Mouse (Mus musculus) heart, embryonic 14.5 days (tissue): ENCODE measurements around the gene Iqcn. TPM values are rescaled to one million over a fixed set of nuclear protein-coding genes. Genes with fewer than 3 reads are reported as not detected.
A peak's percentile ranks its signal among the peaks of the same experiment; 100 is the strongest.

Source experiments
- ATAC-seq: fragments of 200-750 bp; cut with Nextera tagmentation; 2 replicates; pipeline ENCODE4 v1.8.0; 2017; ENCODE audit warnings: low read depth, moderate TSS enrichment; ENCODE audit not compliant: insufficient number of reproducible peaks, insufficient read depth, low FRiP score
- H3K27ac ChIP-seq, 2 experiments: fragments of 200-500 bp in 1 of 2; fragments of 300-500 bp in 1 of 2; sonication (generic) in 1 of 2; replicated peaks in 1 of 2; 2 replicates each; pipeline ENCODE4 v1.5.1; 2012 to 2014; ENCODE audit warnings: low read depth in 2 of 2, low read length in 2 of 2, control low read depth in 1 of 2, mild to moderate bottlenecking in 1 of 2, mixed read lengths in 1 of 2; ENCODE audit not compliant: control insufficient read depth in 1 of 2, insufficient read depth in 1 of 2
- H3K27me3 ChIP-seq: fragments of 300-500 bp; sonication (generic); 2 replicates; pipeline ENCODE4 v1.6.1; 2014; ENCODE audit warnings: mild to moderate bottlenecking, low read length, control low read depth; ENCODE audit not compliant: control insufficient read depth, insufficient read depth
- H3K36me3 ChIP-seq: fragments of 300-500 bp; sonication (generic); 2 replicates; pipeline ENCODE4 v1.6.1; 2014; ENCODE audit warnings: mild to moderate bottlenecking, control low read depth, low read length, mixed read lengths; ENCODE audit not compliant: control insufficient read depth, insufficient read depth
- H3K4me1 ChIP-seq, 2 experiments: fragments of 200-500 bp in 1 of 2; fragments of 300-500 bp in 1 of 2; sonication (generic) in 1 of 2; 2 replicates each; pipeline ENCODE4 v1.6.1; 2012 to 2014; ENCODE audit warnings: low read length in 2 of 2, control low read depth in 1 of 2, mixed read lengths in 1 of 2; ENCODE audit not compliant: control insufficient read depth in 2 of 2, insufficient read depth in 2 of 2
- H3K4me2 ChIP-seq: fragments of 300-500 bp; sonication (generic); 2 replicates; pipeline ENCODE4 v1.6.1; 2014; ENCODE audit warnings: mild to moderate bottlenecking, low read length
- H3K4me3 ChIP-seq, 2 experiments: fragments of 200-500 bp in 1 of 2; fragments of 300-500 bp in 1 of 2; sonication (generic) in 1 of 2; 2 replicates each; pipeline ENCODE4 v1.5.1; 2012 to 2014; ENCODE audit warnings: low read length in 2 of 2, mild to moderate bottlenecking in 2 of 2, control low read depth in 1 of 2, low read depth in 1 of 2, moderate library complexity in 1 of 2; ENCODE audit not compliant: control insufficient read depth in 1 of 2, insufficient read depth in 1 of 2
- H3K9ac ChIP-seq: fragments of 300-500 bp; sonication (generic); 2 replicates; pipeline ENCODE4 v1.6.1; 2014; ENCODE audit warnings: mild to moderate bottlenecking, low read length
- H3K9me3 ChIP-seq: fragments of 300-500 bp; sonication (generic); 2 replicates; pipeline ENCODE4 v1.6.1; 2016; ENCODE audit warnings: low read length, control low read depth; ENCODE audit not compliant: control insufficient read depth
- WGBS: fragments of 180-500 bp; shearing (Covaris S2); extraction: QIAGEN DNeasy Blood & Tissue Kit; methylation state at CpG from one replicate; pipeline ENCODE4 v1.1.7; 2014; 5-methylcytosine and 5-hydroxymethylcytosine counted together
- polyA plus RNA-seq: library from polyadenylated mRNA; unstranded; fragments of >200 nt; fragmentation: Nextera tagmentation; extraction: Ambion mirVana; gene quantifications from 2 replicates; pipeline ENCODE4 v1.2.1, GENCODE M21; 2014

Gene Iqcn
- polyA plus RNA-seq, 1 experiment from 2014 or later, result not detected

DNA sequence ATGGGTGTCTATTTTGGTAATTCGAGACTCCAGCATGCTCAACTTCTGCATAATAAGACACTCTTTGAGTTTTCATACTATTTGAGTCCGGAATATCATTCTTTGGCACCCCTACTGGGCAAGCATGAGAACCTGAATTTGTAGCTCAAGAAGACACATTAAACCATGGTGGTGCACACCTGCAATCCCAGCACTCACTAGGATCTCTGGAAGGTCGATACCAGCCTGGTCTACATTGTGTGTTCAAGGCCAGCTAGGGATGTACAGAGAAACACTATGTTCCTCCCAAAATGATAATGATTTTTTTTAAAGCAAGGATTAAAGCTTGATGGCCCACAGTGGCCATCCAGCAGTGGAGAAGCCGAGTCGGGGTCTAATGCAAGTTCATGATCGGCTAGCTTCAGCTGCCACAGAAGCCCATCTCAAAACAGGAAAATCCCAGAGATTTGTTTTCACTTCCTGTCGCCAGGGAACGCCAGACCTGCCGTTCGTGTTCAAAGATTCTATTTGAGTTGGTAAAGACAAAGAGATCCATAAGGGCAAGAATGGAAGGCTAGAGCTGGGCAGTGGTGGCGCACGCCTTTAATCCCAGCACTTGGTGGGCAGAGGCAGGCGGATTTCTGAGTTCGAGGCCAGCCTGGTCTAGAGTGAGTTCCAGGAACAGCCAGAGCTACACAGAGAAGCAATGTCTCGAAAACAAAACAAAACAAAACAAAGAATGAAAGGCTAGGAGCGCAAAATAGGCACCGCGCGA is 30.8 kb upstream of the Iqcn start:
- ATAC-seq, result peak; percentile 2; the same call in 1 of the 2 replicates
- no peaks in the 10 kb centered on the region for H3K27me3 ChIP-seq
- WGBS, result 36% methylated on average over 19 of the region's 19 CpGs

DNA sequence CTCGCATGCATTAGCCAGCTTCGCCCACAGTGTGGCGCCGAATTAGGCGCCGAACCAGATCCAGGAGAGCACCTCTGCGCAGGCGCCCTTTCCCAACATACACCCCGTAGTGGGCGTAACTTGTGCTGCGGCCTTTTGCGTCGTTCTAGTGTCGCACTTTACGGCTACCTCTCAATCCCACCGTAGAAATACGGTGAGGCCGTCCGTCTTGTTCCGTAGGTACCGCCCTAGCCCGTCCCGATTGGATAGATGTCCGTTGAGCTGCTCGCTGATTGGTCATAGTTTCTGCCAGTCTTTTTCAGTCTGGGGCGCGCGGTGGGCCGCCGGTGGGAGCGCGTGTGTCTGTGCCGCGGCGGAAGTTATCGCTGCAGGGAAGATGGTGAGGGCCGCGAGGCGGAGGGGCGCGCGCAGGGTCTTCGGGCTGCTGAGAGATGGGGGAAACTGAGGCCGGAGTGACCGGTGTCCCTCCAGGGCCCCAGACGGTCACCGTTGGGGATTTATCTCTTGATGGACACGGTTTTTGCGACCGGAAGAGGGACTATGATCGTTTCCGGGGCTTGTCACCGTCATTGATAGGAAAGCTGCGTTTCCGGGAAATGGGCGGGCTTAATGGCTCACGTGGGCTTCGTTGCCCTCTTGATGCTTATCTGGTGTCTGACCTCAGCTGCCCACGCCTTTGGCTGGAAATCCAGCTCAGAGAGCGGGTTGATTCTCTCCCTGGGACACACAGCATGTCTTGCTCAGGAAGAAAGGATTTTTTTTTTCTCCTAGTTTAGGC is 30.0 kb upstream of the Iqcn start, which contains the start of gene Lsm4:
Lsm4 (plus strand) TSS at position 170 of the 778 bp plus-strand sequence.
- peak within 1 kb of the TSS; percentile 78 for H3K9ac ChIP-seq
- peaks cover 14% of the 10 kb centered on the region for H3K36me3 ChIP-seq
- peak; percentile 95 for ATAC-seq
- no peaks in the 10 kb centered on the region for H3K9me3 ChIP-seq
- H3K4me2 ChIP-seq, result peak within 1 kb of the TSS; percentile 76
- under 1% methylated on average over 60 of the region's 60 CpGs for WGBS
- H3K4me3 ChIP-seq, result peak within 1 kb of the TSS; percentile 73 to 79
- no peaks in the 10 kb centered on the region for H3K27me3 ChIP-seq
- peaks cover 9 to 18% of the 10 kb centered on the region in 2 experiments for H3K4me1 ChIP-seq
- H3K27ac ChIP-seq, result peak within 1 kb of the TSS; percentile 96 to 97

More for the DNA sequence above, 30.8 kb upstream of the Iqcn start:
- Histone ChIP-seq H3K4me3 (peak overlapping the region; percentile 27 to 73), H3K36me3 (0 out of 2 replicates have a peak, but pooled peaks cover 7% of the 10 kb centered on the region), H3K27ac (peak overlapping the region; percentile 10 to 49; a peak in 3 of 4 replicates), H3K4me2 (peak overlapping the region; percentile 57), H3K9me3 (no peaks in the 10 kb centered on the region), H3K9ac (peak overlapping the region; percentile 66), H3K4me1 (peaks cover 9 to 18% of the 10 kb centered on the region in 2 experiments)

DNA sequence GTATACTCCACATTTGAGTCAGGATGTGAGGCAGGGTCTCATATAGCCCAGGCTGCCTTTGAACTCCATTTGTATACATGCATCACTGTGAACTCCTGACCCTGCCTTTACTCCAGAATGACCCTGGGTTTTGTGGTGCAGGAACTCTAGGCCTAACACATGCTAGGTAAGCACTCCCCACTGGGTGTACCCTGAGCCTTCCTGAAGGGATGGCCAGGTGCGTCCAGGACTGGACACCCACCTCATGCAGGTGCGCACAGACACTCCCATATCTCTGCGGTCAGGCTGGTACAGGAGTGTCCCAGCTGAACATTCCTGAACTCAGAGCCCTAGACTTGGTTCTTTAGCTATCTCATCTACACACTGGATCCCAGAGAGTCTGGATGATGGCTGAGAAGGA is 29.1 kb upstream of the Iqcn start:
- 86% methylated on average over 3 of the region's 3 CpGs for WGBS
- Histone ChIP-seq H3K27me3 (no peaks in the 10 kb centered on the region), H3K4me2 (peak overlapping the region; percentile 76), H3K9me3 (no peaks in the 10 kb centered on the region), H3K27ac (peak overlapping the region; percentile 96 to 97), H3K4me1 (peaks cover 9 to 18% of the 10 kb centered on the region in 2 experiments), H3K36me3 (peaks cover 22% of the 10 kb centered on the region), H3K4me3 (peak overlapping the region; percentile 73 to 79; a peak in 3 of 4 replicates), H3K9ac (peak overlapping the region; percentile 78)
- ATAC-seq, result no peak

DNA sequence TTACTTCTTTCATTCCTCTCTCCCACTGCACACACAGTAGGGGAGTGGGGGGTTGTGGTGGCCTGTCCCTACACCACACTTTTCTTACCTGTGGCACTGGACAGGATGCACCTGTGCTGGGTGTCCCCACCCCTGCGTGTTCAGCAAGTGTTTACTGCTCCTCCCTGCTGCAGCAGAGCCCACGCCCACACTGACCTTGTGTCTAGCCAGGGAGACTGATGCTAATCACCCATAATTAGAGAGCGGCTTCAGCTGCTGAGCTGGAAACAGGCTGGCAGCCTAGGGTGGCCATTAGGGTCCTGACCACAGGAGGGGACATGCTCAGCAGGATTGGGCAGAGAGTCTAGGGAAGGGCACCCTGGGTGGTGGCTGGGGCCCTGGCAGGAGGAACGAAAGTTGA is 28.5 kb upstream of the Iqcn start:
- Histone ChIP-seq H3K36me3 (peaks cover 28% of the 10 kb centered on the region), H3K4me2 (no peak overlapping the region), H3K27me3 (no peaks in the 10 kb centered on the region), H3K27ac (peak overlapping the region in 1 of 2 experiments; percentile 96; a peak in 1 of 4 replicates), H3K9ac (no peak overlapping the region), H3K4me3 (no peak overlapping the region), H3K9me3 (no peaks in the 10 kb centered on the region), H3K4me1 (peaks cover 9 to 21% of the 10 kb centered on the region in 2 experiments)
- ATAC-seq, result no peak
- 86% methylated on average over 4 of the region's 4 CpGs for WGBS

DNA sequence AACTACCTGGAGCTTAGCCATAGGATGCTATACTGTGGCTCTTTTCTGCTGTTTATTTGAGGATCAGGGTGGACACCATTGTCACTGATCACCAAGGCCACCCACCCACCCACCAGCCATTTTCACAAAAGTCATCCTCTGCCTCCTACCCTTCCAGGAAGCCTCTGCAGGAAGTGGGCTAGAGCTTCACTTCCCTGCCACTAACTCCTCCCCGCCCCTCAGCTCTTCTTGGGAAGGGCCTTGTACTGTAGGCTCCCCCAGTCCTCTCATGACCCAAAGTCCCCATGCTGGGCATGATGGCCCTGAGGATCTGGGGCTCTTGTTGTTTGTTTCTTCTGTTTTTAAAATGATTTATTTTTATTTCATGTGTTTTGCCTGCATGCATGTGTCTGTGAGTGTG is 27.9 kb upstream of the Iqcn start:
- Histone ChIP-seq H3K4me3 (no peak overlapping the region), H3K9ac (no peak overlapping the region), H3K27ac (no peak overlapping the region), H3K4me2 (no peak overlapping the region), H3K4me1 (peaks cover 9 to 23% of the 10 kb centered on the region in 2 experiments), H3K9me3 (no peaks in the 10 kb centered on the region), H3K27me3 (no peaks in the 10 kb centered on the region), H3K36me3 (peaks cover 31% of the 10 kb centered on the region)
- ATAC-seq, result no peak
- whole genome bisulfite sequencing, result 73% methylated on average over 1 of the region's 1 CpGs

DNA sequence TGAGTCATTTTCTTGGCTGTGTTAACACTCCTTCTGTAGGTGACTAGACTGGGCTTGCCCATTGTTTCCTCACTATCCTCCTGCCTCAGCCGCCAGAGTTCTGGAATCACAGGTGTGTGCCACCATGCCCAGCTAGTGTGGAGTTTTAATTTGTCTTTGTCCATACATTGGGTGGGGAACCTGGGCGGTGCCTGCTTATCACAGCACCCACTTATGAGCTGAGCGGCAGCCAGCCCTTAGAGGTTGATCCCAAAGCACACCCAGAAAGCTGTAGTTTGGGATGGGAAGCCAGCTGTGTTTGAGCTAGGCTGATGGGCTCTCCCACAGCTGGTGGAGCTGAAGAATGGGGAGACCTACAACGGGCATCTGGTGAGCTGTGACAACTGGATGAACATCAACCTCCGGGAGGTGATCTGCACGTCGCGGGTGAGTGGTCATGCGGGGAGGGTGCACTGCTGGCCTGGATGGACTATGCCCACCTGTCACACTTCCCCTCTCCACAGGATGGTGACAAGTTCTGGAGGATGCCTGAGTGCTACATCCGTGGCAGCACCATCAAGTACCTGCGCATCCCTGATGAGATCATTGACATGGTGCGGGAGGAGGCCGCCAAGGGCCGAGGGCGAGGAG is 25.7 kb upstream of the Iqcn start:
- no peaks in the 10 kb centered on the region for H3K27me3 ChIP-seq
- no peak overlapping the region for H3K4me3 ChIP-seq
- no peak overlapping the region for H3K9ac ChIP-seq
- H3K4me2 ChIP-seq, result no peak overlapping the region
- no peaks in the 10 kb centered on the region for H3K9me3 ChIP-seq
- no peak overlapping the region for H3K27ac ChIP-seq
- H3K4me1 ChIP-seq, result peaks cover 11 to 29% of the 10 kb centered on the region in 2 experiments
- peaks cover 32% of the 10 kb centered on the region for H3K36me3 ChIP-seq
- WGBS, result 87% methylated on average over 15 of the region's 15 CpGs
- ATAC-seq, result no peak

DNA sequence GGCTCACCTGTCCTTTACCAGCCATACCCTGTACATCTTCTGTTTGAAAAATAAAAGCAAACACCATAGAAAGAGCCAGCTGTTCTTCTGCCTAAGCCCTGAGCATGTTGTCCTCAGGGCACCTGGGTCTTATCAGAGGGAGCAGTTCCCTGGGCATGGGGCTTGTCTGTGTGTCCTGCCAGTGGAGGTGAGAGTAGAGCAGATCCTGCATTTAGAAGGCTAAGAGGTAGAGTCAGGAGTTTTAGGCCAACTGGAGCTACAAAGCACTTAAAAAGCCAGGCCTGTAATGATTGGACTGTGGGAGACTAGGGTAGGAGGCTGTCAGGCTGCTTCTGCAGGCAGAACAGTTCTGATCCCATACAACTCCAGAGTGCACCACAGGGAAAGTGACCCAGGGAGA is 24.6 kb upstream of the Iqcn start:
- H3K4me1 ChIP-seq, result peaks cover 12 to 29% of the 10 kb centered on the region in 2 experiments
- no peak overlapping the region for H3K4me2 ChIP-seq
- H3K9ac ChIP-seq, result no peak overlapping the region
- no peak overlapping the region for H3K4me3 ChIP-seq
- peaks cover 32% of the 10 kb centered on the region for H3K36me3 ChIP-seq
- H3K9me3 ChIP-seq, result no peaks in the 10 kb centered on the region
- no peak for ATAC-seq
- H3K27ac ChIP-seq, result no peak overlapping the region
- H3K27me3 ChIP-seq, result no peaks in the 10 kb centered on the region
